Mouse (Mus musculus): ENCODE measurements around the gene Pitx3. TPM values are rescaled to one million over a fixed set of nuclear protein-coding genes. Genes with fewer than 3 reads are reported as not detected.
A peak's percentile ranks its signal among the peaks of the same experiment; 100 is the strongest.

The Pitx3 gene
- 0.14 TPM in 1 of 2 replicates, not detected in the other for polyA plus RNA-seq (2015; fragmentation: Nextera tagmentation; extraction: Ambion mirVana)

GRCm38 (mm10) chr19:46147511-46148371 is at the start of gene Pitx3:
Gene Pitx3 (minus strand): TSS chr19:46148326.
- ATAC-seq (ENCODE audit: low read depth) = no peak
- peaks cover 15% of the 10 kb centered on the region for H3K4me1 ChIP-seq (ENCODE audit: control insufficient read depth, low read depth, low read length)
- no peaks in the 10 kb centered on the region for H3K36me3 ChIP-seq (ENCODE audit: control insufficient read depth, insufficient read depth)
- H3K4me2 ChIP-seq (ENCODE audit: low read depth, low read length) = peak within 1 kb of the TSS; percentile 75
- peak within 1 kb of the TSS; percentile 57 for H3K4me3 ChIP-seq (ENCODE audit: low read depth, low read length)
- no peaks in the 10 kb centered on the region for H3K9me3 ChIP-seq (replicated peaks; ENCODE audit: control insufficient read depth, low read length)
- no peak within 1 kb of the TSS for H3K27ac ChIP-seq (ENCODE audit: low read length)
- whole genome bisulfite sequencing (ENCODE audit: insufficient replicate concordance) = 2% methylated on average over 47 of the region's 47 CpGs
- H3K9ac ChIP-seq (ENCODE audit: low read depth, low read length) = no peak within 1 kb of the TSS
- peaks cover 81% of the 10 kb centered on the region for H3K27me3 ChIP-seq (ENCODE audit: control insufficient read depth, insufficient read depth, low read depth, low read length)

GRCm38 (mm10) chr19:46187203-46187602 is 39.1 kb upstream of the Pitx3 start:
- Histone ChIP-seq H3K4me2 (ENCODE audit: low read depth, low read length) (no peak overlapping the region), H3K27ac (ENCODE audit: low read length) (no peak overlapping the region), H3K9me3 (replicated peaks; ENCODE audit: control insufficient read depth, low read length) (no peaks in the 10 kb centered on the region), H3K4me1 (ENCODE audit: control insufficient read depth, low read depth, low read length) (no peaks in the 10 kb centered on the region; the same call in none of the 2 replicates), H3K36me3 (ENCODE audit: control insufficient read depth, insufficient read depth) (no peaks in the 10 kb centered on the region), H3K4me3 (ENCODE audit: low read depth, low read length) (no peak overlapping the region), H3K9ac (ENCODE audit: low read depth, low read length) (no peak overlapping the region), H3K27me3 (ENCODE audit: control insufficient read depth, insufficient read depth, low read depth, low read length) (no peaks in the 10 kb centered on the region)
- ATAC-seq (ENCODE audit: low read depth) = no peak
- 23% methylated on average over 2 of the region's 2 CpGs for WGBS (ENCODE audit: insufficient replicate concordance)

- Histone ChIP-seq H3K9me3 (replicated peaks; ENCODE audit: control insufficient read depth, low read length) (no peaks in the 10 kb centered on the region), H3K4me2 (ENCODE audit: low read depth, low read length) (no peak overlapping the region), H3K36me3 (ENCODE audit: control insufficient read depth, insufficient read depth) (no peaks in the 10 kb centered on the region), H3K27ac (ENCODE audit: low read length) (no peak overlapping the region), H3K4me1 (ENCODE audit: control insufficient read depth, low read depth, low read length) (no peaks in the 10 kb centered on the region; the same call in none of the 2 replicates), H3K4me3 (ENCODE audit: low read depth, low read length) (no peak overlapping the region), H3K27me3 (ENCODE audit: control insufficient read depth, insufficient read depth, low read depth, low read length) (no peaks in the 10 kb centered on the region), H3K9ac (ENCODE audit: low read depth, low read length) (no peak overlapping the region)
- no peak for ATAC-seq (ENCODE audit: low read depth)
- 18% methylated on average over 3 of the region's 3 CpGs for WGBS (ENCODE audit: insufficient replicate concordance)
Observed at GRCm38 (mm10) chr19:46186611-46187010, 38.5 kb upstream of the Pitx3 start.

GRCm38 (mm10) chr19:46182241-46182640 is 34.1 kb upstream of the Pitx3 start:
- Histone ChIP-seq H3K36me3 (ENCODE audit: control insufficient read depth, insufficient read depth) (no peaks in the 10 kb centered on the region), H3K4me1 (ENCODE audit: control insufficient read depth, low read depth, low read length) (no peaks in the 10 kb centered on the region; the same call in 1 of the 2 replicates), H3K27me3 (ENCODE audit: control insufficient read depth, insufficient read depth, low read depth, low read length) (no peaks in the 10 kb centered on the region), H3K9ac (ENCODE audit: low read depth, low read length) (no peak overlapping the region), H3K4me3 (ENCODE audit: low read depth, low read length) (no peak overlapping the region), H3K4me2 (ENCODE audit: low read depth, low read length) (no peak overlapping the region), H3K9me3 (replicated peaks; ENCODE audit: control insufficient read depth, low read length) (no peaks in the 10 kb centered on the region), H3K27ac (ENCODE audit: low read length) (no peak overlapping the region)
- ATAC-seq (ENCODE audit: low read depth) = no peak
- WGBS (ENCODE audit: insufficient replicate concordance) = 79% methylated on average over 3 of the region's 3 CpGs

- 60% methylated on average over 2 of the region's 2 CpGs for WGBS (ENCODE audit: insufficient replicate concordance)
- Histone ChIP-seq H3K4me1 (ENCODE audit: control insufficient read depth, low read depth, low read length) (no peaks in the 10 kb centered on the region), H3K27me3 (ENCODE audit: control insufficient read depth, insufficient read depth, low read depth, low read length) (no peaks in the 10 kb centered on the region), H3K9ac (ENCODE audit: low read depth, low read length) (no peak overlapping the region), H3K36me3 (ENCODE audit: control insufficient read depth, insufficient read depth) (no peaks in the 10 kb centered on the region), H3K27ac (ENCODE audit: low read length) (no peak overlapping the region), H3K4me3 (ENCODE audit: low read depth, low read length) (no peak overlapping the region), H3K9me3 (replicated peaks; ENCODE audit: control insufficient read depth, low read length) (no peaks in the 10 kb centered on the region), H3K4me2 (ENCODE audit: low read depth, low read length) (no peak overlapping the region)
- ATAC-seq (ENCODE audit: low read depth) = no peak
Observed at GRCm38 (mm10) chr19:46180274-46180673, 32.1 kb upstream of the Pitx3 start.

GRCm38 (mm10) chr19:46177046-46177445 is 28.9 kb upstream of the Pitx3 start:
- no peaks in the 10 kb centered on the region for H3K27me3 ChIP-seq (ENCODE audit: control insufficient read depth, insufficient read depth, low read depth, low read length)
- H3K4me2 ChIP-seq (ENCODE audit: low read depth, low read length) = no peak overlapping the region
- no peak overlapping the region for H3K4me3 ChIP-seq (ENCODE audit: low read depth, low read length)
- no peak overlapping the region for H3K9ac ChIP-seq (ENCODE audit: low read depth, low read length)
- WGBS (ENCODE audit: insufficient replicate concordance) = 56% methylated on average over 5 of the region's 5 CpGs
- H3K36me3 ChIP-seq (ENCODE audit: control insufficient read depth, insufficient read depth) = no peaks in the 10 kb centered on the region
- ATAC-seq (ENCODE audit: low read depth) = no peak
- no peaks in the 10 kb centered on the region for H3K9me3 ChIP-seq (replicated peaks; ENCODE audit: control insufficient read depth, low read length)
- no peaks in the 10 kb centered on the region for H3K4me1 ChIP-seq (ENCODE audit: control insufficient read depth, low read depth, low read length)
- H3K27ac ChIP-seq (ENCODE audit: low read length) = no peak overlapping the region

GRCm38 (mm10) chr19:46175173-46175572 is 27.0 kb upstream of the Pitx3 start:
- Histone ChIP-seq H3K4me3 (ENCODE audit: low read depth, low read length) (no peak overlapping the region), H3K9me3 (replicated peaks; ENCODE audit: control insufficient read depth, low read length) (no peaks in the 10 kb centered on the region), H3K27me3 (ENCODE audit: control insufficient read depth, insufficient read depth, low read depth, low read length) (no peaks in the 10 kb centered on the region), H3K36me3 (ENCODE audit: control insufficient read depth, insufficient read depth) (peaks cover 7% of the 10 kb centered on the region; the same call in 1 of the 2 replicates), H3K4me2 (ENCODE audit: low read depth, low read length) (no peak overlapping the region), H3K4me1 (ENCODE audit: control insufficient read depth, low read depth, low read length) (no peaks in the 10 kb centered on the region), H3K9ac (ENCODE audit: low read depth, low read length) (no peak overlapping the region), H3K27ac (ENCODE audit: low read length) (no peak overlapping the region)
- ATAC-seq (ENCODE audit: low read depth) = no peak

- peaks cover 7% of the 10 kb centered on the region; the same call in 1 of the 2 replicates for H3K36me3 ChIP-seq (ENCODE audit: control insufficient read depth, insufficient read depth)
- H3K9me3 ChIP-seq (replicated peaks; ENCODE audit: control insufficient read depth, low read length) = no peaks in the 10 kb centered on the region
- H3K27me3 ChIP-seq (ENCODE audit: control insufficient read depth, insufficient read depth, low read depth, low read length) = no peaks in the 10 kb centered on the region
- no peak overlapping the region for H3K9ac ChIP-seq (ENCODE audit: low read depth, low read length)
- H3K4me2 ChIP-seq (ENCODE audit: low read depth, low read length) = no peak overlapping the region
- 58% methylated on average over 5 of the region's 5 CpGs for WGBS (ENCODE audit: insufficient replicate concordance)
- H3K27ac ChIP-seq (ENCODE audit: low read length) = no peak overlapping the region
- no peak overlapping the region for H3K4me3 ChIP-seq (ENCODE audit: low read depth, low read length)
- no peak for ATAC-seq (ENCODE audit: low read depth)
- no peaks in the 10 kb centered on the region for H3K4me1 ChIP-seq (ENCODE audit: control insufficient read depth, low read depth, low read length)
Observed at GRCm38 (mm10) chr19:46172541-46172940, 24.4 kb upstream of the Pitx3 start.

GRCm38 (mm10) chr19:46169913-46170312 is 21.8 kb upstream of the Pitx3 start:
- Histone ChIP-seq H3K4me2 (ENCODE audit: low read depth, low read length) (no peak overlapping the region), H3K9me3 (replicated peaks; ENCODE audit: control insufficient read depth, low read length) (no peaks in the 10 kb centered on the region), H3K4me3 (ENCODE audit: low read depth, low read length) (no peak overlapping the region), H3K4me1 (ENCODE audit: control insufficient read depth, low read depth, low read length) (no peaks in the 10 kb centered on the region), H3K27ac (ENCODE audit: low read length) (no peak overlapping the region), H3K9ac (ENCODE audit: low read depth, low read length) (no peak overlapping the region), H3K36me3 (ENCODE audit: control insufficient read depth, insufficient read depth) (peaks cover 7% of the 10 kb centered on the region; the same call in 1 of the 2 replicates), H3K27me3 (ENCODE audit: control insufficient read depth, insufficient read depth, low read depth, low read length) (no peaks in the 10 kb centered on the region)
- no peak for ATAC-seq (ENCODE audit: low read depth)
- 69% methylated on average over 1 of the region's 1 CpGs for WGBS (ENCODE audit: insufficient replicate concordance)

All from liver, embryonic 16.5 days (tissue).